Comparison of ENCODE assay signal across 8 mouse cellular contexts in genomic region chr6:90728491-90728931, GRCm38 (mm10).
A peak's percentile ranks its signal among the peaks of the same experiment; 100 is the strongest.
DNase-seq lines count a peak whose midpoint lies in the region; ATAC-seq lines count a peak whose summit lies in the region.

No protein-coding gene starts in this region.

- H3K4me1 ChIP-seq in intestine, embryonic 16.5 days (ENCODE audit: control insufficient read depth, insufficient read depth, low read length), result peaks cover 36% of the 10 kb centered on the region

- H3K4me3 ChIP-seq in intestine, embryonic 16.5 days (ENCODE audit: low read length), result no peak overlapping the region

- peak; percentile 89 for DNase-seq in adipocyte (ENCODE audit: low spot score)
- DNase-seq in embryo, embryonic 10.5 days (ENCODE audit: low spot score), result peak; percentile 88
- DNase-seq in left cerebral cortex, postnatal 14 days (ENCODE audit: low spot score in 2 of 2), result peak; percentile 82 to 87
- peak; percentile 82 to 87 for DNase-seq in right cerebral cortex, postnatal 10 days (ENCODE audit: low spot score in 2 of 2)
- peak; percentile 65 for DNase-seq in urinary bladder, postnatal 10 days (ENCODE audit: low spot score)

- no peaks in the 10 kb centered on the region for H3K9me3 ChIP-seq in intestine, embryonic 16.5 days (ENCODE audit: control insufficient read depth, low read length)

- H3K36me3 ChIP-seq in intestine, embryonic 16.5 days (ENCODE audit: control insufficient read depth, insufficient read depth, low read length), result no peaks in the 10 kb centered on the region

- H3K4me2 ChIP-seq in intestine, embryonic 16.5 days (ENCODE audit: low read depth, low read length), result no peak overlapping the region

- H3K9ac ChIP-seq in intestine, embryonic 16.5 days (ENCODE audit: low read depth, low read length), result no peak overlapping the region

- ATAC-seq in granulocyte monocyte progenitor cell, adult 5-6 weeks (replicated peaks; ENCODE audit: poor library complexity, severe bottlenecking), result peak; percentile 94
- peak; percentile 67 for ATAC-seq in intestine, embryonic 16.5 days
- peak; percentile 94 for ATAC-seq in megakaryocyte-erythroid progenitor cell, adult 5-6 weeks (replicated peaks; ENCODE audit: low FRiP score, low TSS enrichment, poor library complexity, severe bottlenecking)

- 0 out of 2 replicates have a peak overlapping the region, but pooled peaks have one; percentile 3 for H3K27ac ChIP-seq in intestine, embryonic 16.5 days (ENCODE audit: low read length)

- WGBS in intestine, embryonic 16.5 days, result 4% methylated on average over 1 of the region's 1 CpGs

- no peaks in the 10 kb centered on the region for H3K27me3 ChIP-seq in intestine, embryonic 16.5 days (replicated peaks; ENCODE audit: control insufficient read depth, insufficient read depth, low read length)

- intact Hi-C loops in left cerebral cortex, postnatal 14 days (cut with DNase I), result loop anchor here (2.0 kb wide), 2 partner anchors 74 to 122 kb away; no protein-coding TSS in a partner anchor
